Mouse (Mus musculus): ENCODE results near the gene Srrd.

Srrd gene

DNA sequence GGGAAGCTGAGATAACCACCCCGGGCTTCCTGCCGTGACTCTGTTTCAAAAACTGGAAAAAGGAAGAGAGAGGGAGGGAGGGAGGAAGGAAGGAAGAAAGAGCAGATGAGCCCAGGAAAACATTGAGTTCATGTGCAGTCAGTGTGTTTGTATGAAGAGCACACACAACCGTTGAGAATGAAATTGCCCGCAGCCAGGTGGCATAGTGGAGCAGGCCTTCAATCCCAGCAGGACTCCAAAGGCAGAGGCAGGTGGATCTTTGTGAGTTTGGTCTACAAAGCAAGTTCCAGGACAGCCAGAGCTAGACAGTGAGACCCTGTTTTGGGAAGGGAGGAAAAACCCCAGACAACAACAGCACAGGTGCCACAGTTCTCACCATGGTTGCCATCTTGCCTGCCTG, 24.5 kb upstream of the Srrd start:
- no peaks in the 10 kb centered on the region for H3K27me3 ChIP-seq (ENCODE audit: insufficient read depth, low read length)
- peaks cover 93% of the 10 kb centered on the region for H3K36me3 ChIP-seq (ENCODE audit: insufficient read depth, low read length)
- no peak overlapping the region for H3K4me3 ChIP-seq (replicated peaks; ENCODE audit: low read length)
- TF ChIP-seq POU5F1 (IDR thresholded peaks at IDR 0.05; ENCODE audit: borderline replicate concordance, low read length) (no peak), CTCF (conservative IDR thresholded peaks at IDR 0.05; ENCODE audit: low read length) (no peak), NANOG (IDR thresholded peaks at IDR 0.05; ENCODE audit: borderline replicate concordance, low read length) (no peak)
- peaks cover 22% of the 10 kb centered on the region for H3K4me1 ChIP-seq (replicated peaks; ENCODE audit: low read depth, low read length)
- peaks cover under 1% of the 10 kb centered on the region for H3K9me3 ChIP-seq (ENCODE audit: low read length)

GRCm38 (mm10) chr5:112366879-112367278, 24.0 kb upstream of the Srrd start:
- peaks cover 20% of the 10 kb centered on the region for H3K4me1 ChIP-seq (replicated peaks; ENCODE audit: low read depth, low read length)
- no peaks in the 10 kb centered on the region for H3K27me3 ChIP-seq (ENCODE audit: insufficient read depth, low read length)
- no peak overlapping the region for H3K4me3 ChIP-seq (replicated peaks; ENCODE audit: low read length)
- H3K9me3 ChIP-seq (ENCODE audit: low read length), result peaks cover 5% of the 10 kb centered on the region
- TF ChIP-seq NANOG (IDR thresholded peaks at IDR 0.05; ENCODE audit: borderline replicate concordance, low read length) (no peak), CTCF (conservative IDR thresholded peaks at IDR 0.05; ENCODE audit: low read length) (no peak), POU5F1 (IDR thresholded peaks at IDR 0.05; ENCODE audit: borderline replicate concordance, low read length) (no peak)
- H3K36me3 ChIP-seq (ENCODE audit: insufficient read depth, low read length), result peaks cover 93% of the 10 kb centered on the region

DNA sequence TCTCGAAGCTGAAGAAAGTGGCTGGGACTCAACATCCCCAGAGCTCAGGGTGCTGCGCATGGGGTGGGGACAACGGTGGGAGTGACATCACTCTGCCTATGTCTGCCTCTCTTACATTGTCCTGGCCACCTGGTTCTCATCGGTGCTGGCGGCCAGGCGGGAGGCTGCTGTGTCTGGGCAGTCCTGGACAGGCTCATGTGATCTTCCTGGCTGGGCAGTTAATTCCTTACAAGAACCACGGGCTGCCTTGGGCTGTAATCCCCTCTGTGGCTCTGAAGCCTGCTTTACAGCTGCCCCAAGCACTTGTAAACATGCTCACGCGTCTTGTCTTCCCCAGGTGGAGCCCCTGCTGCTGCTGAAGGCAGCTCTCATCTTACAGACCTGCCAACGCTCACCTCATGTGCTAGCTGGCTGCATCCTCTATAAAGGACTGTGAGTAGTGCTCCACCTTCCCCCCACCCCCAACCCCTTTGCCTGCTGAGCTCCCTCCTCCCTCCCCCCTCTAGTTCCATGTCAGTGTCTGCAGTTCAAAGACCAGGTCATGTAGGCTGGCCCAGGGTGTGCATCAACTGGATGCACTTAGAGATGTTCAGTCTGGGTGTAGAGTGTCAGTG, 21.5 kb upstream of the Srrd start:
- peaks cover 12% of the 10 kb centered on the region; the same call in 1 of the 2 replicates for H3K4me1 ChIP-seq (replicated peaks; ENCODE audit: low read depth, low read length)
- peaks cover 69% of the 10 kb centered on the region for H3K36me3 ChIP-seq (ENCODE audit: insufficient read depth, low read length)
- no peak for TF ChIP-seq CTCF (conservative IDR thresholded peaks at IDR 0.05; ENCODE audit: low read length)
- no peak for TF ChIP-seq NANOG (IDR thresholded peaks at IDR 0.05; ENCODE audit: borderline replicate concordance, low read length)
- H3K4me3 ChIP-seq (replicated peaks; ENCODE audit: low read length), result no peak overlapping the region
- peaks cover 20% of the 10 kb centered on the region for H3K9me3 ChIP-seq (ENCODE audit: low read length)
- H3K27me3 ChIP-seq (ENCODE audit: insufficient read depth, low read length), result no peaks in the 10 kb centered on the region

- TF ChIP-seq CTCF (conservative IDR thresholded peaks at IDR 0.05; ENCODE audit: low read length), result no peak
- no peak for TF ChIP-seq POU5F1 (IDR thresholded peaks at IDR 0.05; ENCODE audit: borderline replicate concordance, low read length)
- no peak for TF ChIP-seq NANOG (IDR thresholded peaks at IDR 0.05; ENCODE audit: borderline replicate concordance, low read length)
- Histone ChIP-seq H3K27me3 (ENCODE audit: insufficient read depth, low read length) (no peaks in the 10 kb centered on the region), H3K4me3 (replicated peaks; ENCODE audit: low read length) (no peak overlapping the region), H3K36me3 (ENCODE audit: insufficient read depth, low read length) (peaks cover 67% of the 10 kb centered on the region), H3K4me1 (replicated peaks; ENCODE audit: low read depth, low read length) (peaks cover 20% of the 10 kb centered on the region), H3K9me3 (ENCODE audit: low read length) (peaks cover 20% of the 10 kb centered on the region)
Observed at GRCm38 (mm10) chr5:112360077-112360476, 17.2 kb upstream of the Srrd start.

- TF ChIP-seq POU5F1 (IDR thresholded peaks at IDR 0.05; ENCODE audit: borderline replicate concordance, low read length) (no peak), CTCF (conservative IDR thresholded peaks at IDR 0.05; ENCODE audit: low read length) (no peak), NANOG (IDR thresholded peaks at IDR 0.05; ENCODE audit: borderline replicate concordance, low read length) (no peak)
- Histone ChIP-seq H3K36me3 (ENCODE audit: insufficient read depth, low read length) (peaks cover 67% of the 10 kb centered on the region), H3K27me3 (ENCODE audit: insufficient read depth, low read length) (no peaks in the 10 kb centered on the region), H3K4me3 (replicated peaks; ENCODE audit: low read length) (no peak overlapping the region), H3K9me3 (ENCODE audit: low read length) (peaks cover 20% of the 10 kb centered on the region), H3K4me1 (replicated peaks; ENCODE audit: low read depth, low read length) (peaks cover 21% of the 10 kb centered on the region)
Observed at GRCm38 (mm10) chr5:112359520-112359919, 16.7 kb upstream of the Srrd start.

GRCm38 (mm10) chr5:112356322-112356721, 13.5 kb upstream of the Srrd start:
- no peaks in the 10 kb centered on the region for H3K27me3 ChIP-seq (ENCODE audit: insufficient read depth, low read length)
- TF ChIP-seq CTCF (conservative IDR thresholded peaks at IDR 0.05; ENCODE audit: low read length), result no peak
- TF ChIP-seq NANOG (IDR thresholded peaks at IDR 0.05; ENCODE audit: borderline replicate concordance, low read length), result no peak
- no peak for TF ChIP-seq POU5F1 (IDR thresholded peaks at IDR 0.05; ENCODE audit: borderline replicate concordance, low read length)
- peaks cover 14% of the 10 kb centered on the region for H3K4me1 ChIP-seq (replicated peaks; ENCODE audit: low read depth, low read length)
- H3K9me3 ChIP-seq (ENCODE audit: low read length), result peaks cover 12% of the 10 kb centered on the region; the same call in 1 of the 2 replicates
- no peak overlapping the region for H3K4me3 ChIP-seq (replicated peaks; ENCODE audit: low read length)
- peaks cover 70% of the 10 kb centered on the region for H3K36me3 ChIP-seq (ENCODE audit: insufficient read depth, low read length)

DNA sequence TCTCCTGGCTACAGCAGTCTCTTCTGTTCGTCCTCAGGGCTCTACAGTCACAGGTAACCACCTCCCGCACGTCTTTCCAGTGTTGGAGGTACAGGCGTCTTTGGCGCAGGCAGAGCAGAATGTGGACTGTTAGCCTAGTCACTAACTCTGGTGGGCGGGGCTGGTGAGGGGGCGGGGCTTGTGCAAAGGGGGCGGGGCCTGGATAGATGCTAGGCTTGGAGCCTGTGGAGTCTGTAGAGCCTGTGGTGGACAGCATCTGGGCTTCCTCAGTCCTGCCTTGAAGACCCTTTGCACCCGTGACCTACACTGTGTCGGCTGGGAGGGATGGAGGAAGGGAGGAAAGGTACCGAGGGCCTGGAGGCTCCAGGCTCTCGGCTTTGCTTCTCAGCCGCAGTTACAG, 13.1 kb upstream of the Srrd start, which contains the start of gene Gm6583:
Gene Gm6583 (minus strand): TSS at position 124 of the 400 bp plus-strand sequence.
- Histone ChIP-seq H3K4me3 (replicated peaks; ENCODE audit: low read length) (0 out of 2 replicates have a peak within 1 kb of the TSS, but pooled peaks have one; percentile 35), H3K36me3 (ENCODE audit: insufficient read depth, low read length) (peaks cover 74% of the 10 kb centered on the region), H3K27me3 (ENCODE audit: insufficient read depth, low read length) (no peaks in the 10 kb centered on the region), H3K9me3 (ENCODE audit: low read length) (peaks cover 8% of the 10 kb centered on the region; the same call in 1 of the 2 replicates), H3K4me1 (replicated peaks; ENCODE audit: low read depth, low read length) (peaks cover 14% of the 10 kb centered on the region)
- TF ChIP-seq POU5F1 (IDR thresholded peaks at IDR 0.05; ENCODE audit: borderline replicate concordance, low read length) (no peak), NANOG (IDR thresholded peaks at IDR 0.05; ENCODE audit: borderline replicate concordance, low read length) (no peak), CTCF (conservative IDR thresholded peaks at IDR 0.05; ENCODE audit: low read length) (no peak)

- 0 out of 2 replicates have a peak overlapping the region, but pooled peaks have one; percentile 35 for H3K4me3 ChIP-seq (replicated peaks; ENCODE audit: low read length)
- H3K4me1 ChIP-seq (replicated peaks; ENCODE audit: low read depth, low read length), result peaks cover 14% of the 10 kb centered on the region
- TF ChIP-seq NANOG (IDR thresholded peaks at IDR 0.05; ENCODE audit: borderline replicate concordance, low read length) (no peak), POU5F1 (IDR thresholded peaks at IDR 0.05; ENCODE audit: borderline replicate concordance, low read length) (no peak), CTCF (conservative IDR thresholded peaks at IDR 0.05; ENCODE audit: low read length) (no peak)
- peaks cover 5% of the 10 kb centered on the region; the same call in 1 of the 2 replicates for H3K9me3 ChIP-seq (ENCODE audit: low read length)
- no peaks in the 10 kb centered on the region for H3K27me3 ChIP-seq (ENCODE audit: insufficient read depth, low read length)
- H3K36me3 ChIP-seq (ENCODE audit: insufficient read depth, low read length), result peaks cover 78% of the 10 kb centered on the region
Observed at GRCm38 (mm10) chr5:112355493-112355892, 12.7 kb upstream of the Srrd start.
